Mouse (Mus musculus) midbrain, postnatal 0 days (tissue): ENCODE results near the gene Capza1. TPM values are rescaled to one million over a fixed set of nuclear protein-coding genes. Genes with fewer than 3 reads are reported as not detected.
A peak's percentile ranks its signal among the peaks of the same experiment; 100 is the strongest.
"Not testable (repeated sequence)": the region's sequence is repeated elsewhere in the genome, so short reads cannot be mapped to it uniquely, and the experiment has no call there.

Experiments used
- ATAC-seq: fragments of 200-750 bp; cut with Nextera tagmentation; 2 replicates; pipeline ENCODE4 v1.8.0; 2017; ENCODE audit warnings: moderate number of reproducible peaks, mild to moderate bottlenecking, moderate TSS enrichment, moderate library complexity; ENCODE audit not compliant: low FRiP score
- DNase-seq: peaks from one replicate; pipeline ENCODE4 v3.0.0-alpha.2; 2015; ENCODE audit warnings: low spot score
- H3K27ac ChIP-seq: fragments of 300-500 bp; sonication (generic); 2 replicates; pipeline ENCODE4 v1.5.1; 2014; ENCODE audit warnings: low read depth, mild to moderate bottlenecking, low read length, mixed read lengths
- H3K27me3 ChIP-seq: fragments of 300-500 bp; sonication (generic); 2 replicates; pipeline ENCODE4 v1.6.1; 2014; ENCODE audit warnings: low read length, control low read depth, mixed read lengths; ENCODE audit not compliant: insufficient read depth
- H3K36me3 ChIP-seq: fragments of 300-500 bp; sonication (generic); 2 replicates; pipeline ENCODE4 v1.6.1; 2014; ENCODE audit warnings: low read length, control low read depth, mixed read lengths; ENCODE audit not compliant: insufficient read depth
- H3K4me1 ChIP-seq: fragments of 300-500 bp; sonication (generic); 2 replicates; pipeline ENCODE4 v1.6.1; 2014; ENCODE audit warnings: mild to moderate bottlenecking, control low read depth, antibody characterized with exemption, low read length, mixed read lengths; ENCODE audit not compliant: insufficient read depth
- H3K4me2 ChIP-seq: fragments of 300-500 bp; sonication (generic); 2 replicates; pipeline ENCODE4 v1.6.1; 2014; ENCODE audit warnings: low read depth, mild to moderate bottlenecking, low read length, mixed read lengths; ENCODE audit not compliant: poor library complexity, severe bottlenecking
- H3K4me3 ChIP-seq: fragments of 300-500 bp; sonication (generic); 2 replicates; pipeline ENCODE4 v1.5.1; 2014; ENCODE audit warnings: low read depth, mild to moderate bottlenecking, low read length, moderate library complexity
- H3K9ac ChIP-seq: fragments of 300-500 bp; sonication (generic); replicated peaks from 2 replicates; pipeline ENCODE4 v1.6.1; 2014; ENCODE audit warnings: mild to moderate bottlenecking, low read length, moderate library complexity, mixed read lengths; ENCODE audit not compliant: poor library complexity, severe bottlenecking
- H3K9me3 ChIP-seq: fragments of 300-500 bp; sonication (generic); 2 replicates; pipeline ENCODE4 v1.6.1; 2016; ENCODE audit warnings: low read length, control low read depth
- CTCF ChIP-seq: IDR thresholded peaks from 2 replicates; pipeline ENCODE4 v1.5.1; 2016; ENCODE audit warnings: antibody characterized with exemption, mild to moderate bottlenecking
- WGBS: fragments of 180-500 bp; shearing (Covaris S2); extraction: QIAGEN DNeasy Blood & Tissue Kit; methylation state at CpG from one replicate; pipeline ENCODE4 v1.1.7; 2014; 5-methylcytosine and 5-hydroxymethylcytosine counted together
- polyA plus RNA-seq: library from polyadenylated mRNA; unstranded; fragments of >200 nt; fragmentation: Nextera tagmentation; extraction: Ambion mirVana; gene quantifications from 2 replicates; pipeline ENCODE4 v1.2.1, GENCODE M21; 2015
- total RNA-seq: library from RNA; depleted of rRNA; stranded (reverse); fragments of >200 nt; gene quantifications from 2 replicates; pipeline ENCODE4 v1.2.3, GENCODE M21; 2014

Gene Capza1
- total and polyA plus RNA-seq, 2 experiments from 2014 or later = 99.2 to 110 TPM

DNA sequence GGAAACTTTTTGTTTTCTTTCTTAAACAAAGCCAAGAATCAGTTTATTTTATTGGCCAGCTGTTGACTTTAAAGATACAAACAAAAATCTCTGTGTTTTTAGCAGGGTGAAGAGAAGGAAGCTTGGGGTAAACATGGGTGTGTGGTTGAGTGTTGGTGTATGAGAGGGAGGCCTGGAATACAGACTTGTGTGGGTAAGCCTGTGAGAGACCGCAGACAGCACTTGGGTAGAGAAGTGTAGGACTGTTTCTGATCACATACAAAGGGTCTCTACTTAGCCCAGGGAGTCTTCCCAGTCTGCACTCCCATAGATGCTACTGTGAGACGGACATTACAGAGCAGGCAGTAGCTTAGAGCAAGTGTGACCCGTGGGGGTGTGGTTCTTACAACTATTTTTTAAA, 24.3 kb upstream of the Capza1 start:
- Histone ChIP-seq H3K36me3 (peaks cover 24% of the 10 kb centered on the region; the same call in 1 of the 2 replicates), H3K27ac (no peak overlapping the region), H3K9ac (no peak overlapping the region), H3K4me2 (no peak overlapping the region), H3K27me3 (no peaks in the 10 kb centered on the region), H3K4me3 (no peak overlapping the region), H3K4me1 (no peaks in the 10 kb centered on the region), H3K9me3 (no peaks in the 10 kb centered on the region)
- no peak for TF ChIP-seq CTCF
- ATAC-seq = no peak
- no peak for DNase-seq
- 92% methylated on average over 3 of the region's 3 CpGs for WGBS

DNA sequence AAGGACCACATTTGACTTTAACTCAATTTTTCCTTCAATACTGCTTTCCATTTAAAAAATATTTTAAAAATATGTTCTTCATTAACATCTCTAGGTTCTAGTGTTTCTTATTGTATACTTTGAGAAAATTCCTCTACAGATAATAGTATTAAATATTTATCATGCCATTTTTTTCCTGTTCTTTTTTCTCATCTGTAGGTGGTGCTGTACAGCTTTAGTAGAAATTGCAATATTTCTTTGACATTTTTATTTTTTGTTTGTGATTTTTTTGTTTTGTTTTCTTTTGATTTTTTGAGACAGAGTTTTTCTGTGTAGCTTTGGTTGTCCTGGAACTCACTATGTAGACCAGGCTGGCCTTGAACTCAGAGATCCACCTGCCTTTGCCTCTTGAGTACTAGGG, 5.3 kb upstream of the Capza1 start:
- no peak overlapping the region for H3K4me3 ChIP-seq
- no peaks in the 10 kb centered on the region for H3K9me3 ChIP-seq
- H3K27ac ChIP-seq = no peak overlapping the region
- no peak for ATAC-seq
- DNase-seq = no peak
- no peak overlapping the region for H3K4me2 ChIP-seq
- no peak overlapping the region for H3K9ac ChIP-seq
- TF ChIP-seq CTCF = peak; percentile 57
- H3K36me3 ChIP-seq = peaks cover 33% of the 10 kb centered on the region; the same call in 1 of the 2 replicates
- H3K27me3 ChIP-seq = no peaks in the 10 kb centered on the region
- H3K4me1 ChIP-seq = peaks cover 3% of the 10 kb centered on the region; the same call in 1 of the 2 replicates

GRCm38 (mm10) chr3:104866674-104867073, 2.4 kb upstream of the Capza1 start:
- DNase-seq, ATAC-seq, H3K27me3 ChIP-seq, H3K4me3 ChIP-seq, H3K4me2 ChIP-seq, H3K9ac ChIP-seq, H3K9me3 ChIP-seq, H3K27ac ChIP-seq: not testable (repeated sequence)
- Histone ChIP-seq H3K36me3 (peaks cover 12% of the 10 kb centered on the region; the same call in 1 of the 2 replicates), H3K4me1 (peaks cover 12% of the 10 kb centered on the region; the same call in 1 of the 2 replicates)

GRCm38 (mm10) chr3:104865341-104865788, 1.1 kb upstream of the Capza1 start:
- 0 out of 2 replicates have a peak, but pooled peaks have one; percentile 1 for ATAC-seq

GRCm38 (mm10) chr3:104864651-104865340, 491 bp upstream of the Capza1 start:
- ATAC-seq = peak; percentile 91
- 0% methylated on average over 48 of the region's 48 CpGs for WGBS
- peak; percentile 91 for DNase-seq

More at GRCm38 (mm10) chr3:104865341-104865788, 1.1 kb upstream of the Capza1 start:
- no peak for DNase-seq
- H3K9me3 ChIP-seq = no peaks in the 10 kb centered on the region
- WGBS = 0% methylated on average over 12 of the region's 12 CpGs
- 0 out of 2 replicates have a peak, but pooled peaks cover 2% of the 10 kb centered on the region for H3K36me3 ChIP-seq
- H3K9ac ChIP-seq = peak overlapping the region; percentile 91
- peak overlapping the region; percentile 98 for H3K4me3 ChIP-seq
- H3K27me3 ChIP-seq = no peaks in the 10 kb centered on the region
- peak overlapping the region; percentile 83 for H3K4me2 ChIP-seq
- peaks cover 17% of the 10 kb centered on the region; the same call in 1 of the 2 replicates for H3K4me1 ChIP-seq
- TF ChIP-seq CTCF = no peak
- peak overlapping the region; percentile 96 for H3K27ac ChIP-seq

GRCm38 (mm10) chr3:104858560-104858959, 5.7 kb downstream of the Capza1 start:
- no peak overlapping the region for H3K27ac ChIP-seq
- 0 out of 2 replicates have a peak, but pooled peaks cover 14% of the 10 kb centered on the region for H3K4me1 ChIP-seq
- no peaks in the 10 kb centered on the region for H3K27me3 ChIP-seq
- H3K9me3 ChIP-seq = no peaks in the 10 kb centered on the region
- H3K9ac ChIP-seq = no peak overlapping the region
- DNase-seq (no peak), ATAC-seq (no peak)
- H3K4me2 ChIP-seq = no peak overlapping the region
- H3K36me3 ChIP-seq = no peaks in the 10 kb centered on the region
- no peak overlapping the region for H3K4me3 ChIP-seq
- WGBS = 100% methylated on average over 1 of the region's 1 CpGs
- TF ChIP-seq CTCF = no peak

More at GRCm38 (mm10) chr3:104864651-104865340, 491 bp upstream of the Capza1 start:
- H3K36me3 ChIP-seq = no peaks in the 10 kb centered on the region
- peak overlapping the region; percentile 83 for H3K4me2 ChIP-seq
- H3K27me3 ChIP-seq = no peaks in the 10 kb centered on the region
- TF ChIP-seq CTCF = peak; percentile 35
- H3K27ac ChIP-seq = peak overlapping the region; percentile 96
- peak overlapping the region; percentile 91 for H3K9ac ChIP-seq
- H3K4me1 ChIP-seq = peaks cover 17% of the 10 kb centered on the region; the same call in 1 of the 2 replicates
- H3K4me3 ChIP-seq = peak overlapping the region; percentile 98
- no peaks in the 10 kb centered on the region for H3K9me3 ChIP-seq
